Mouse (Mus musculus) CH12.LX (cell line): ENCODE measurements around the gene Rhbdf2. TPM values are rescaled to one million over a fixed set of nuclear protein-coding genes. Genes with fewer than 3 reads are reported as not detected.

ENCODE experiments used
- DNase-seq: peaks from one replicate; pipeline ENCODE4 v3.0.0-alpha.2; 2013; ENCODE audit errors: extremely low read depth
- H3K27ac ChIP-seq: 2 replicates; pipeline ENCODE4 v1.5.1; 2012; ENCODE audit warnings: low read depth, mild to moderate bottlenecking, control low read depth, moderate library complexity; ENCODE audit not compliant: insufficient read depth
- H3K27me3 ChIP-seq: replicated peaks from 2 replicates; pipeline ENCODE3; 2012; ENCODE audit warnings: inconsistent platforms
- H3K36me3 ChIP-seq, 2 experiments: replicated peaks in 1 of 2; 2 replicates each; pipeline versions ENCODE3 to v1.6.1; 2012; ENCODE audit warnings: inconsistent platforms in 1 of 2, low read length in 1 of 2, mild to moderate bottlenecking in 1 of 2, mixed read lengths in 1 of 2, moderate library complexity in 1 of 2; ENCODE audit not compliant: control insufficient read depth in 1 of 2, insufficient read depth in 1 of 2
- H3K4me1 ChIP-seq, 2 experiments: 2 replicates each; pipeline ENCODE4 v1.6.1; 2012; ENCODE audit warnings: inconsistent platforms in 1 of 2, moderate library complexity in 1 of 2; ENCODE audit not compliant: insufficient read depth in 2 of 2, control insufficient read depth in 1 of 2
- H3K4me2 ChIP-seq: 2 replicates; pipeline ENCODE4 v1.6.1; 2012; ENCODE audit warnings: low read depth, mild to moderate bottlenecking, control low read depth; ENCODE audit not compliant: poor library complexity, insufficient read depth, severe bottlenecking
- H3K4me3 ChIP-seq, 3 experiments: fragments of 150-350 bp in 1 of 3; sonication (generic) in 1 of 3; replicated peaks in 1 of 3; 2 replicates each; pipeline versions ENCODE3 to v1.5.1; 2011 to 2012; ENCODE audit warnings: low read depth in 2 of 3, low read length in 2 of 3, mild to moderate bottlenecking in 2 of 3, moderate library complexity in 2 of 3, control low read depth in 1 of 3, improper control_type of control experiment in 1 of 3, inconsistent platforms in 1 of 3, mixed read lengths in 1 of 3; ENCODE audit not compliant: poor library complexity in 1 of 3
- H3K79me2 ChIP-seq: replicated peaks from 2 replicates; pipeline ENCODE4 v1.6.1; 2012; ENCODE audit warnings: mild to moderate bottlenecking, moderate library complexity; ENCODE audit not compliant: control insufficient read depth, poor library complexity, insufficient read depth, severe bottlenecking; ENCODE audit errors: extremely low read depth
- H3K9ac ChIP-seq: 2 replicates; pipeline ENCODE4 v1.6.1; 2012; ENCODE audit warnings: low read depth, mild to moderate bottlenecking, control low read depth, moderate library complexity; ENCODE audit not compliant: insufficient read depth
- H3K9me3 ChIP-seq: replicated peaks from 2 replicates; pipeline ENCODE3; 2012; ENCODE audit warnings: low read length, inconsistent platforms, mixed read lengths
- BHLHE40 ChIP-seq: IDR thresholded peaks from 2 replicates; pipeline ENCODE4 v1.6.1; 2011; ENCODE audit warnings: mild to moderate bottlenecking, low read depth, low read length, improper control_type of control experiment
- CTCF ChIP-seq, 2 experiments: IDR thresholded peaks in 1 of 2; conservative IDR thresholded peaks in 1 of 2; 2 replicates each; pipeline ENCODE4 v1.5.1; 2011 to 2012; ENCODE audit warnings: low read depth in 2 of 2, low read length in 2 of 2, improper control_type of control experiment in 1 of 2, inconsistent platforms in 1 of 2, mild to moderate bottlenecking in 1 of 2, moderate library complexity in 1 of 2
- E2F4 ChIP-seq: IDR thresholded peaks from 2 replicates; pipeline ENCODE4 v1.6.1; 2011; ENCODE audit warnings: low read depth, low read length, improper control_type of control experiment; ENCODE audit not compliant: insufficient replicate concordance
- ETS1 ChIP-seq: conservative IDR thresholded peaks from 2 replicates; pipeline ENCODE4 v1.6.1; 2012; ENCODE audit warnings: low read depth, mild to moderate bottlenecking, inconsistent platforms, low read length, improper control_type of control experiment, moderate library complexity
- GABPA ChIP-seq: IDR thresholded peaks from 2 replicates; pipeline ENCODE4 v1.6.1; 2012; ENCODE audit warnings: low read depth, low read length, improper control_type of control experiment, inconsistent platforms; ENCODE audit not compliant: insufficient replicate concordance
- HCFC1 ChIP-seq: IDR thresholded peaks from 2 replicates; pipeline ENCODE4 v1.6.1; 2012; ENCODE audit warnings: low read depth, mild to moderate bottlenecking, inconsistent platforms, low read length, improper control_type of control experiment
- IRF4 ChIP-seq: IDR thresholded peaks from 2 replicates; pipeline ENCODE4 v1.6.1; 2014; ENCODE audit warnings: low read depth, mild to moderate bottlenecking, inconsistent platforms, low read length, improper control_type of control experiment
- JUN ChIP-seq: IDR thresholded peaks from 2 replicates; pipeline ENCODE4 v1.6.1; 2011; ENCODE audit warnings: low read depth, mild to moderate bottlenecking, low read length, improper control_type of control experiment, moderate library complexity; ENCODE audit not compliant: insufficient read depth
- JUND ChIP-seq: conservative IDR thresholded peaks from 2 replicates; pipeline ENCODE4 v1.6.1; 2011; ENCODE audit warnings: low read depth, low read length, improper control_type of control experiment
- KAT2A ChIP-seq: IDR thresholded peaks from 2 replicates; pipeline ENCODE4 v1.6.1; 2012; ENCODE audit warnings: low read length, improper control_type of control experiment, inconsistent platforms; ENCODE audit not compliant: insufficient replicate concordance
- MAFK ChIP-seq: IDR thresholded peaks from 2 replicates; pipeline ENCODE4 v1.6.1; 2011; ENCODE audit warnings: low read length, improper control_type of control experiment; ENCODE audit not compliant: insufficient replicate concordance
- MAX ChIP-seq: IDR thresholded peaks from 2 replicates; pipeline ENCODE4 v1.6.1; 2011; ENCODE audit warnings: low read length, improper control_type of control experiment
- MEF2A ChIP-seq: IDR thresholded peaks from 2 replicates; pipeline ENCODE4 v1.6.1; 2014; ENCODE audit warnings: low read depth, mild to moderate bottlenecking, inconsistent platforms, low read length, improper control_type of control experiment, borderline replicate concordance
- MXI1 ChIP-seq: IDR thresholded peaks from 2 replicates; pipeline ENCODE4 v1.6.1; 2011; ENCODE audit warnings: mild to moderate bottlenecking, low read depth, low read length, improper control_type of control experiment
- NELFE ChIP-seq: IDR thresholded peaks from 2 replicates; pipeline ENCODE4 v1.6.1; 2011; ENCODE audit warnings: low read depth, low read length, improper control_type of control experiment
- PAX5 ChIP-seq: IDR thresholded peaks from 2 replicates; pipeline ENCODE4 v1.6.1; 2012; ENCODE audit warnings: low read length, inconsistent platforms, mixed read lengths
- RAD21 ChIP-seq: IDR thresholded peaks from 2 replicates; pipeline ENCODE4 v1.6.1; 2011; ENCODE audit warnings: low read depth, mild to moderate bottlenecking, low read length, improper control_type of control experiment, moderate library complexity
- RCOR1 ChIP-seq: conservative IDR thresholded peaks from 2 replicates; pipeline ENCODE4 v1.6.1; 2012; ENCODE audit warnings: low read depth, mild to moderate bottlenecking, inconsistent platforms, low read length, improper control_type of control experiment
- SIN3A ChIP-seq: IDR thresholded peaks from 2 replicates; pipeline ENCODE4 v1.6.1; 2012; ENCODE audit warnings: low read length, improper control_type of control experiment, inconsistent platforms
- SMC3 ChIP-seq: IDR thresholded peaks from 2 replicates; pipeline ENCODE4 v1.6.1; 2011; ENCODE audit warnings: low read depth, low read length, improper control_type of control experiment
- TBP ChIP-seq: conservative IDR thresholded peaks from 2 replicates; pipeline ENCODE4 v1.6.1; 2011; ENCODE audit warnings: low read depth, low read length, improper control_type of control experiment
- TCF12 ChIP-seq: IDR thresholded peaks from 2 replicates; pipeline ENCODE4 v1.6.1; 2014; ENCODE audit warnings: low read depth, mild to moderate bottlenecking, inconsistent platforms, low read length, improper control_type of control experiment
- USF2 ChIP-seq: conservative IDR thresholded peaks from 2 replicates; pipeline ENCODE4 v1.6.1; 2011; ENCODE audit warnings: low read depth, low read length, improper control_type of control experiment
- ZC3H11A ChIP-seq: IDR thresholded peaks from 2 replicates; pipeline ENCODE4 v1.6.1; 2012; ENCODE audit warnings: low read depth, mild to moderate bottlenecking, inconsistent platforms, low read length, improper control_type of control experiment
- ZNF384 ChIP-seq: IDR thresholded peaks from 2 replicates; pipeline ENCODE4 v1.6.1; 2012; ENCODE audit warnings: low read depth, low read length, improper control_type of control experiment, inconsistent platforms
- dilution Hi-C: fragments of 300-500 bp; cut with MboI; formaldehyde crosslinking; loops from 2 replicates; pipeline ENCODE4 v1.14.3; 2020; ENCODE audit warnings: low sequenced_read_pairs; ENCODE audit not compliant: extremely low pct_unique_long_range_greater_than_20kb, extremely low pct_ligation_motif_present
- in situ Hi-C: fragments of 300-500 bp; cut with MboI; formaldehyde crosslinking; loops from 3 replicates; pipeline ENCODE4 v1.14.3; 2019; ENCODE audit warnings: low sequenced_read_pairs, low pct_ligation_motif_present, low pct_unique_long_range_greater_than_20kb, mixed read lengths
- polyA plus RNA-seq: library from polyadenylated mRNA; unstranded; fragments of >175 nt; gene quantifications from 2 replicates; pipeline ENCODE4 v1.2.1, GENCODE M21; 2012; ENCODE audit warnings: low read depth; ENCODE audit not compliant: insufficient read length
- total RNA-seq, 2 experiments: library from RNA; depleted of rRNA; stranded (reverse); fragments of 300-350 nt in 1 of 2; fragments of >200 nt in 1 of 2; gene quantifications; 2 replicates each; pipeline ENCODE4 v1.2.3; 2012 to 2014

Rhbdf2 gene
- total and polyA plus RNA-seq, 3 experiments: 3.1 to 14.7 (median 12.1) TPM

GRCm38 (mm10) chr11:116632962-116633361 is 6.1 kb upstream of the Rhbdf2 start:
- in situ Hi-C loops (no loop called here), dilution Hi-C loops (no loop called here)

GRCm38 (mm10) chr11:116630171-116630965 is 3.5 kb upstream of the Rhbdf2 start:
- Histone ChIP-seq H3K4me2 (no peak overlapping the region), H3K9ac (no peak overlapping the region), H3K4me1 (peaks cover 7 to 36% of the 10 kb centered on the region in 2 experiments), H3K27me3 (no peaks in the 10 kb centered on the region), H3K79me2 (no peaks in the 10 kb centered on the region), H3K9me3 (no peaks in the 10 kb centered on the region), H3K36me3 (no peaks in the 10 kb centered on the region), H3K4me3 (no peak overlapping the region), H3K27ac (no peak overlapping the region)
- no peak for DNase-seq
- in situ Hi-C loops (no loop called here), dilution Hi-C loops (no loop called here)
- TF ChIP-seq TBP: no peak
- no peak for TF ChIP-seq IRF4
- no peak for TF ChIP-seq USF2
- no peak for TF ChIP-seq HCFC1
- no peak for TF ChIP-seq RCOR1
- no peak for TF ChIP-seq CTCF (conservative IDR thresholded peaks at IDR 0.05 in 1 of 2, IDR thresholded peaks at IDR 0.05 in 1 of 2; ENCODE audit: low read depth in 2 of 2, low read length in 2 of 2)
- TF ChIP-seq PAX5: no peak
- TF ChIP-seq E2F4: no peak
- no peak for TF ChIP-seq MEF2A
- no peak for TF ChIP-seq SIN3A

More at GRCm38 (mm10) chr11:116632962-116633361, 6.1 kb upstream of the Rhbdf2 start:
- no peaks in the 10 kb centered on the region for H3K36me3 ChIP-seq
- no peaks in the 10 kb centered on the region for H3K27me3 ChIP-seq
- no peak overlapping the region for H3K4me2 ChIP-seq
- H3K4me3 ChIP-seq: no peak overlapping the region
- H3K9ac ChIP-seq: no peak overlapping the region
- H3K79me2 ChIP-seq: no peaks in the 10 kb centered on the region
- peaks cover 0 to 25% of the 10 kb centered on the region in 2 experiments; a peak in 2 of 4 replicates for H3K4me1 ChIP-seq
- DNase-seq: no peak
- no peak for TF ChIP-seq NELFE
- H3K9me3 ChIP-seq: peaks cover 4% of the 10 kb centered on the region
- H3K27ac ChIP-seq: no peak overlapping the region

GRCm38 (mm10) chr11:116629472-116629871 is 2.7 kb upstream of the Rhbdf2 start:
- dilution Hi-C loops (no loop called here), in situ Hi-C loops (no loop called here)
- Histone ChIP-seq H3K9me3 (no peaks in the 10 kb centered on the region), H3K36me3 (no peaks in the 10 kb centered on the region), H3K79me2 (no peaks in the 10 kb centered on the region), H3K27ac (no peak overlapping the region), H3K4me3 (no peak overlapping the region), H3K4me2 (no peak overlapping the region), H3K9ac (no peak overlapping the region), H3K27me3 (no peaks in the 10 kb centered on the region), H3K4me1 (peaks cover 14 to 40% of the 10 kb centered on the region in 2 experiments)
- DNase-seq: no peak
- TF ChIP-seq TCF12 (no peak), BHLHE40 (no peak), HCFC1 (no peak), SMC3 (no peak), GABPA (no peak), E2F4 (no peak), ETS1 (no peak), MXI1 (no peak), KAT2A (no peak), ZNF384 (no peak), ZC3H11A (no peak), JUND (no peak), IRF4 (no peak), RAD21 (no peak), NELFE (no peak), JUN (no peak), MAFK (no peak), MAX (no peak)
